Mouse (Mus musculus) intestine, postnatal 0 days (tissue): ENCODE measurements around the gene Plxnb2. TPM values are rescaled to one million over a fixed set of nuclear protein-coding genes. Genes with fewer than 3 reads are reported as not detected.

Experiments
- ATAC-seq: fragments of 200-750 bp; cut with Nextera tagmentation; 2 replicates; pipeline ENCODE4 v1.8.0; 2017; ENCODE audit warnings: mild to moderate bottlenecking, moderate TSS enrichment, moderate library complexity
- H3K27ac ChIP-seq: fragments of 300-500 bp; sonication (generic); 2 replicates; pipeline ENCODE4 v1.5.1; 2014; ENCODE audit warnings: mild to moderate bottlenecking, low read depth, low read length, moderate library complexity
- H3K27me3 ChIP-seq: fragments of 300-500 bp; sonication (generic); replicated peaks from 2 replicates; pipeline ENCODE4 v1.6.1; 2014; ENCODE audit warnings: low read length, mixed read lengths; ENCODE audit not compliant: control insufficient read depth, insufficient read depth
- H3K36me3 ChIP-seq: fragments of 300-500 bp; sonication (generic); 2 replicates; pipeline ENCODE4 v1.6.1; 2014; ENCODE audit warnings: mild to moderate bottlenecking, moderate library complexity; ENCODE audit not compliant: control insufficient read depth, insufficient read depth
- H3K4me1 ChIP-seq: fragments of 300-500 bp; sonication (generic); replicated peaks from 2 replicates; pipeline ENCODE4 v1.6.1; 2014; ENCODE audit warnings: antibody characterized with exemption, low read length, mixed read lengths; ENCODE audit not compliant: control insufficient read depth, insufficient read depth
- H3K4me2 ChIP-seq: fragments of 300-500 bp; sonication (generic); replicated peaks from 2 replicates; pipeline ENCODE4 v1.6.1; 2014; ENCODE audit warnings: low read depth, mild to moderate bottlenecking, moderate library complexity
- H3K4me3 ChIP-seq: fragments of 300-500 bp; sonication (generic); 2 replicates; pipeline ENCODE4 v1.5.1; 2014; ENCODE audit warnings: low read depth, low read length
- H3K9ac ChIP-seq: fragments of 300-500 bp; sonication (generic); 2 replicates; pipeline ENCODE4 v1.6.1; 2014; ENCODE audit warnings: mild to moderate bottlenecking, low read depth, low read length
- H3K9me3 ChIP-seq: fragments of 300-500 bp; sonication (generic); 2 replicates; pipeline ENCODE4 v1.6.1; 2016; ENCODE audit warnings: mixed run types; ENCODE audit not compliant: control insufficient read depth
- CTCF ChIP-seq: sonication (generic); IDR thresholded peaks from 2 replicates; pipeline ENCODE4 v1.5.1; 2016; ENCODE audit warnings: low read depth, mild to moderate bottlenecking, control low read depth, antibody characterized with exemption, moderate library complexity
- WGBS: fragments of 180-500 bp; shearing (Covaris S2); extraction: QIAGEN DNeasy Blood & Tissue Kit; methylation state at CpG from one replicate; pipeline ENCODE4 v1.1.7; 2014; 5-methylcytosine and 5-hydroxymethylcytosine counted together
- polyA plus RNA-seq: library from polyadenylated mRNA; unstranded; fragments of >200 nt; fragmentation: Nextera tagmentation; extraction: Ambion mirVana; gene quantifications from 2 replicates; pipeline ENCODE4 v1.2.1, GENCODE M21; 2015

Plxnb2 gene
- polyA plus RNA-seq, 1 experiment from 2014 or later: 71.5 TPM

GRCm38 (mm10) chr15:89177121-89177520, 3.5 kb downstream of the Plxnb2 start:
- ATAC-seq: peak; percentile 10; the same call in 1 of the 2 replicates
- Histone ChIP-seq H3K27ac (peak overlapping the region; percentile 88), H3K9ac (peak overlapping the region; percentile 40), H3K4me3 (peak overlapping the region; percentile 11; the same call in 1 of the 2 replicates), H3K36me3 (no peaks in the 10 kb centered on the region), H3K9me3 (no peaks in the 10 kb centered on the region), H3K4me2 (peak overlapping the region; percentile 90), H3K4me1 (peaks cover 40% of the 10 kb centered on the region), H3K27me3 (no peaks in the 10 kb centered on the region)
- TF ChIP-seq CTCF: no peak
- 5% methylated on average over 5 of the region's 5 CpGs for WGBS

- Histone ChIP-seq H3K9ac (no peak overlapping the region), H3K4me3 (no peak overlapping the region), H3K4me2 (0 out of 2 replicates have a peak overlapping the region, but pooled peaks have one; percentile 17), H3K27ac (peak overlapping the region; percentile 72; the same call in 1 of the 2 replicates), H3K36me3 (no peaks in the 10 kb centered on the region), H3K9me3 (no peaks in the 10 kb centered on the region), H3K27me3 (no peaks in the 10 kb centered on the region), H3K4me1 (peaks cover 41% of the 10 kb centered on the region)
- no peak for TF ChIP-seq CTCF
- no peak for ATAC-seq
- 54% methylated on average over 13 of the region's 13 CpGs for WGBS
These were observed 5.0 kb downstream of the Plxnb2 start for GRCm38 (mm10) chr15:89175411-89176155.

DNA sequence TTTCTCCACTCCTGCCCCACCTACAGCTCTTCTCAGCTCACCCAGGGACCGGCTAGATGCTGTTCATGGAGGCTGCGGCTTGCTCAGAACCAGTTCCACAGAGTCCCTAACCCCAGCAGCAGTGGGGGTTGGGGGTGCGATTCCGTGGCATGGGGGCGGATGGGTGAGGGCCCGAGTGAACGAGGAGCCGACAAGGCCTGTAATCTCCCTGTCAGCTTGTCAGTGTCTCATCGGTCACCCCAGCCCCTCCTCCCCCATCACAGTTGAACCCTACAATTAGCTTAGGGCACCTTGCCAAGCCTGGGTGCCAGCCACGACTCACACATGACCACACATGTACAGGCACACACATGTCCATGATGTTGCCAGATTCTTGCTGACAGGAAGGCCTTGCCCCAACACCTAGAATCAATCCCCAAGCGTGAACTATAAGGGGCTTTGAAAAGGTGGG, 5.7 kb downstream of the Plxnb2 start:
- Histone ChIP-seq H3K27me3 (no peaks in the 10 kb centered on the region), H3K9ac (no peak overlapping the region), H3K36me3 (no peaks in the 10 kb centered on the region), H3K4me3 (no peak overlapping the region), H3K4me1 (peaks cover 41% of the 10 kb centered on the region), H3K4me2 (peak overlapping the region; percentile 94; the same call in 1 of the 2 replicates), H3K9me3 (no peaks in the 10 kb centered on the region), H3K27ac (peak overlapping the region; percentile 72; the same call in 1 of the 2 replicates)
- no peak for ATAC-seq
- no peak for TF ChIP-seq CTCF
- 36% methylated on average over 11 of the region's 11 CpGs for WGBS

DNA sequence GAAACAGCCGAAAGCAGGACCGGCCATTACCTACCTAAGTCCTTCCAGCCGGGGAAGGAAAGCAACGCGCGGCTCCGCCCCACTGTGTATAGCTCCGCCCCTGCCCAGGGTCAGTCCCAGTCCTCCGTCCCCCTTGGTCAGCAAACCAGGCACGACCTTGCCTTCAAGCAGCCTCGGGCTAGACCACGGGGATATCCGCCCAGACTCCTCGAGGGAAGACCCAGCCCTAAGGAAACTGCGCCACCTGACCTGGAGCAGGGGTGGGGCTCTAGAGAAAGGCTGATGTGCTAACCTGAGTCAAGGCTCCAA, 6.7 kb downstream of the Plxnb2 start:
- Histone ChIP-seq H3K27ac (peak overlapping the region; percentile 72), H3K36me3 (peaks cover 6% of the 10 kb centered on the region; the same call in 1 of the 2 replicates), H3K9ac (peak overlapping the region; percentile 76), H3K4me3 (peak overlapping the region; percentile 63), H3K4me1 (peaks cover 46% of the 10 kb centered on the region), H3K4me2 (peak overlapping the region; percentile 94), H3K27me3 (no peaks in the 10 kb centered on the region), H3K9me3 (no peaks in the 10 kb centered on the region)
- no peak for TF ChIP-seq CTCF
- WGBS: 2% methylated on average over 15 of the region's 15 CpGs
- ATAC-seq: peak; percentile 67

DNA sequence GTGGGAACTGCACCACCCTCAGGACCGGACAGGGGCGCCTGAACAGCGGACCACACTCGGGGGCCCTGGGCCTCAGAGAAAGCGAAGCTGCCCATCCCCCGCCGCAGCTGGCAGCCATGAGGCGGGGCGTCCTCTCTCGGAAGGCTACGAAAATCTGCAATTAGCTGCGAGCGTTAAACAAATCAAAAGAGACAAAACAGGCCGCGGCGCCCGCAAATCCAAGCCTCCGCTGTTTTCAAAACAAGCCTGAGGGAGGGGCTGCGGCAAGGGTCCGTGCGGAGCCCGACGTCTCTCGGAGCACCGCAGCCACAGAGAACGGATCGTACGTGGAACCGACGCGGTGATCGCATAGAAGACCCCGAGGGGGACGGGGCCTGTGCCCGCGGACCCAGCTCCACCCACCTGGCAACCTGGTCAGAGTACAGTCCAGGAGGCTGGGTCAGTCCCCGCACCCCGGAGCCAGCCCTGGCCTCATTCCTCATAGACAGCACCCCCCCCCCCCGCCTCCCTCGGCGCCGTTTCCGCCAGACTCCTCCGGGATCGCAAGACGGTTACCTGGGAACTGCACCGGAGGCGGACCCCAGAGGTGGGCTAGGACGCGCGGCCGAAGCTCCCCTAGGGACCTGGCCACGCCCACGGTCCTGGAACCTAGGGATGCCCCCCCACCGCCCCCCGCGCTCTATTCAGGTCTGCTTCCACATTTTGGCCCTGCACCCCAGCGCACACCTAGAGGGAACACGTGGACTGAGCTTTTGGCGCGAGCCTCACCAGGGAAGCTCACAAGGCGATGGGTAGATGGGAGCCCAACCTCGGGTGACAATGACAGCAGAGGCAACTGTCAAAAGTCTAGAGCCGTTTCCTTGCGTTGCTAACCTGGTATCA, 7.3 kb downstream of the Plxnb2 start:
- Histone ChIP-seq H3K4me1 (peaks cover 42% of the 10 kb centered on the region), H3K27me3 (no peaks in the 10 kb centered on the region), H3K4me3 (peak overlapping the region; percentile 63), H3K27ac (peak overlapping the region; percentile 72), H3K9me3 (no peaks in the 10 kb centered on the region), H3K9ac (peak overlapping the region; percentile 76), H3K4me2 (peak overlapping the region; percentile 94), H3K36me3 (peaks cover 12% of the 10 kb centered on the region; the same call in 1 of the 2 replicates)
- peak; percentile 23; the same call in 1 of the 2 replicates for TF ChIP-seq CTCF
- ATAC-seq: peak; percentile 19
- under 1% methylated on average over 64 of the region's 65 CpGs for WGBS
